Mouse (Mus musculus): ENCODE data around the gene Cabin1. TPM values are rescaled to one million over a fixed set of nuclear protein-coding genes. Genes with fewer than 3 reads are reported as not detected.

Cabin1 gene
- polyA plus RNA-seq, 2 experiments, result 11.2 to 13.7 TPM

DNA sequence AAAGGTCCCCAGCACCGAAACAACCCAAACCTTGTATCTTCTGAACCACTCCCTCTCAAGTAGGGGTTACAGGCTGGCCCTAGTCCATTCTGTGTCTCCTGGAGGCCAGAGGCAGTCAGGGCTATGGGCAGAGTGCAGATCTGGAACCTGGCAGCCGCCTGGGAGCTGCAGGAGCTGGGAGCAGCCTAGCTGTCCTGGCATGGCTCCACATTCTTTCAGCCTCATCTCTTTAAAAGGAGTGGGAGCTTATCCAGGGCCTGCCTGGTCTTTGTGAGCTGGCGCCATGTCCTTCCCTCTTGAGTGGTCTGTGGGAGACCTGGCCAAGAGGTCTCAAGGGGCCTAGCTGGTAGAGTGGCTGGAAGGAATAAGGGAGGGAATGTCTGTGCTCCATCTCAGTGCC is 116.8 kb downstream of the Cabin1 start:
- DNase-seq (ENCODE audit: low read depth in 3 of 3, low spot score in 3 of 3), result no peak
- H3K36me3 ChIP-seq (replicated peaks; ENCODE audit: control insufficient read depth, insufficient read depth, low read depth), result peaks cover 7% of the 10 kb centered on the region
- no peak for ATAC-seq (ENCODE audit: insufficient read depth)

DNA sequence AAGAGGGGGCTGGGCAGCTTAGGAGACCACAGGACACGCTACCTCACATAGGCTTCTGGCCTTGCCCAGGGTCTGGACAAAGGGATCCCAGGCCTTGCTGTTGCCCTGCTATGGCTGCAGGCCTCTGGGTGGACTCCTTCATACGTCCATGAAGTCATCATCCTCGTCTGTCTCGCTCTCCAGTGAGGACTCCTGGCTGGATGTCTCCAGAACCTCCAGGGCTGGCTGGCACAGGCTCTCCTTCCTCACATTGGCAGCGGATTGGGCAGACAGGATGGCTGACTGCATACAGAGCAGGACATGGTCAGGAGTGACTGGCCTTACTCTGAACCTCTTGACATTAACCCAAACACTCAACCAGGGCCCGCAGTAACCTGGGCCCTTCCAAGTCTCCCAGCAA is 117.7 kb downstream of the Cabin1 start:
- DNase-seq (ENCODE audit: low read depth in 3 of 3, low spot score in 3 of 3) (no peak), ATAC-seq (ENCODE audit: insufficient read depth) (no peak)
- no peak overlapping the region for H3K4me2 ChIP-seq (ENCODE audit: low read depth)
- 76% methylated on average over 6 of the region's 6 CpGs for WGBS (ENCODE audit: insufficient replicate concordance)
- TF ChIP-seq EP300 (IDR thresholded peaks at IDR 0.05; ENCODE audit: low read depth), result no peak
- TF ChIP-seq CTCF (IDR thresholded peaks at IDR 0.05; ENCODE audit: low read depth), result no peak
- H3K27me3 ChIP-seq (ENCODE audit: control insufficient read depth, insufficient read depth, low read length), result no peaks in the 10 kb centered on the region
- peaks cover 4% of the 10 kb centered on the region; the same call in 1 of the 2 replicates for H3K36me3 ChIP-seq (replicated peaks; ENCODE audit: control insufficient read depth, insufficient read depth, low read depth)
- H3K9ac ChIP-seq (replicated peaks), result no peak overlapping the region
- H3K4me3 ChIP-seq (ENCODE audit: insufficient read depth in 1 of 2, low read depth in 2 of 2, low read length in 2 of 2), result no peak overlapping the region
- no peaks in the 10 kb centered on the region for H3K9me3 ChIP-seq (ENCODE audit: control insufficient read depth, low read length)
- no peak overlapping the region for H3K27ac ChIP-seq
- H3K4me1 ChIP-seq (replicated peaks; ENCODE audit: control insufficient read depth in 2 of 2, insufficient read depth in 2 of 2, low read length in 1 of 2), result peaks cover 0 to 13% of the 10 kb centered on the region in 2 experiments; a peak in 3 of 4 replicates

More for the DNA sequence above, 116.8 kb downstream of the Cabin1 start:
- WGBS (ENCODE audit: insufficient replicate concordance), result 78% methylated on average over 3 of the region's 3 CpGs
- TF ChIP-seq EP300 (IDR thresholded peaks at IDR 0.05; ENCODE audit: low read depth) (no peak), CTCF (IDR thresholded peaks at IDR 0.05; ENCODE audit: low read depth) (no peak)
- Histone ChIP-seq H3K4me1 (replicated peaks; ENCODE audit: control insufficient read depth in 2 of 2, insufficient read depth in 2 of 2, low read length in 1 of 2) (peaks cover 0 to 13% of the 10 kb centered on the region in 2 experiments; a peak in 3 of 4 replicates), H3K4me3 (ENCODE audit: insufficient read depth in 1 of 2, low read depth in 2 of 2, low read length in 2 of 2) (no peak overlapping the region), H3K27me3 (ENCODE audit: control insufficient read depth, insufficient read depth, low read length) (no peaks in the 10 kb centered on the region), H3K9me3 (ENCODE audit: control insufficient read depth, low read length) (no peaks in the 10 kb centered on the region), H3K27ac (no peak overlapping the region), H3K4me2 (ENCODE audit: low read depth) (no peak overlapping the region), H3K9ac (replicated peaks) (no peak overlapping the region)

DNA sequence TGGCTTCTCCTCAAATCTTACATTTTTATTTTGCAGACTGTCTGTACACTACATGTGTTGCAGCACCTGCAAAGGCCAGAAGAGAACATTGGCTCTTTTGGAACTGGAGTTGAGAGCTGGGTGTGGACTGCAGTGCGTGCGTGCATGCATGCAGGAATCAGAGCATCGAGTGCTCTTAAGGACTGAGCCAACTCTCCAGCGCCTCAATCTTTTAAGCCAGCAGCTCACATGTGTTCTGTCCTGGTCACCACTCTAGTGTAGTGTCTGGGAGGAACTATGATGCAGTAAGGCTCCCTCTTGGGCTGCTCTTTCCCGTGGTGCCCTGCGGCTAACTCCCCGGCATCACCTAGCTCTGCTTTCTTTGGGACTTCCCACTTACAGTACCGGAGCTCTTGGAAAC is 118.5 kb downstream of the Cabin1 start:
- Histone ChIP-seq H3K9me3 (ENCODE audit: control insufficient read depth, low read length) (no peaks in the 10 kb centered on the region), H3K27me3 (ENCODE audit: control insufficient read depth, insufficient read depth, low read length) (no peaks in the 10 kb centered on the region), H3K36me3 (replicated peaks; ENCODE audit: control insufficient read depth, insufficient read depth, low read depth) (peaks cover 4% of the 10 kb centered on the region; the same call in 1 of the 2 replicates)

DNA sequence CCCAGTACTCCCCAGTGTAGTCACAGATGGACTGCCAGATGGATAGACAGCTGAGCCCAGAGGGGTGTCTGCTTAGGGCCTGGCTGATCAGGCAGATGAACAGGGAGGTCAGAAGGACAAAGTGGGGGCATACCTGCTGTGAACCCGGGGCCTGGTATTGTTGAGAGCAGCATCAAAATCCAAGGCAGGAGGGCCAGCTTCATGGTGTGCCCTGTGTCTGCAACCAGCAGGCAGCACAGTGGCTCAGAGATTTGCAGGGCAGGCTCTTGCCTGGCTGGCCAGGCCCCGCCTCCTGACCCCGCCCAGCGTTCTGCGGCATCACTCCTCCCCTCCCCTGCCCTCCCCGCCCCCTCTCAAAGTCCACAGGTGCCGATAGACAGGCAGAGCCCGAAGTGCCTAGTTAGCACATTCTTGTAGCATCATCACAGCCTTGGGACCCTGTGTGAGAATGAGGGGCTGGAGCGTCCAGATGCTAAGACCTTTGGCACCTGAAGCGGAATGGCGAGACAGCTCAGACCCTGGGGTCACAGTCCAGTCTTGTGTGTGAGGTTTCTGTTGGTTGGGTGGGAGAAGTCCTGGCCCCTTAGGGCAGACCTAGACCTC is 120.3 kb downstream of the Cabin1 start, which contains the start of gene Susd2:
Gene Susd2 (minus strand): TSS at position 268 of the 603 bp plus-strand sequence.
- H3K9ac ChIP-seq (replicated peaks), result no peak within 1 kb of the TSS
- H3K36me3 ChIP-seq (replicated peaks; ENCODE audit: control insufficient read depth, insufficient read depth, low read depth), result peaks cover 1% of the 10 kb centered on the region; the same call in 1 of the 2 replicates
- no peaks in the 10 kb centered on the region for H3K27me3 ChIP-seq (ENCODE audit: control insufficient read depth, insufficient read depth, low read length)
- H3K4me1 ChIP-seq (replicated peaks; ENCODE audit: control insufficient read depth in 2 of 2, insufficient read depth in 2 of 2, low read length in 1 of 2), result peaks cover 0 to 13% of the 10 kb centered on the region in 2 experiments; a peak in 3 of 4 replicates
- no peaks in the 10 kb centered on the region for H3K9me3 ChIP-seq (ENCODE audit: control insufficient read depth, low read length)
- TF ChIP-seq EP300 (IDR thresholded peaks at IDR 0.05; ENCODE audit: low read depth), result no peak
- peak; percentile 22; the same call in 1 of the 2 replicates for TF ChIP-seq CTCF (IDR thresholded peaks at IDR 0.05; ENCODE audit: low read depth)
- peak; percentile 44 to 58 (median 47) for DNase-seq (ENCODE audit: low read depth in 3 of 3, low spot score in 3 of 3)
- H3K27ac ChIP-seq, result no peak within 1 kb of the TSS
- H3K4me2 ChIP-seq (ENCODE audit: low read depth), result peak within 1 kb of the TSS; percentile 9; the same call in 1 of the 2 replicates
- no peak within 1 kb of the TSS for H3K4me3 ChIP-seq (ENCODE audit: insufficient read depth in 1 of 2, low read depth in 2 of 2, low read length in 2 of 2)
- 17% methylated on average over 11 of the region's 11 CpGs for WGBS (ENCODE audit: insufficient replicate concordance)
- ATAC-seq (ENCODE audit: insufficient read depth), result peak; percentile 72

More for the DNA sequence above, 118.5 kb downstream of the Cabin1 start:
- TF ChIP-seq CTCF (IDR thresholded peaks at IDR 0.05; ENCODE audit: low read depth), result no peak
- no peak for TF ChIP-seq EP300 (IDR thresholded peaks at IDR 0.05; ENCODE audit: low read depth)
- H3K4me3 ChIP-seq (ENCODE audit: insufficient read depth in 1 of 2, low read depth in 2 of 2, low read length in 2 of 2), result no peak overlapping the region
- no peak overlapping the region for H3K4me2 ChIP-seq (ENCODE audit: low read depth)
- 88% methylated on average over 8 of the region's 8 CpGs for WGBS (ENCODE audit: insufficient replicate concordance)
- H3K9ac ChIP-seq (replicated peaks), result no peak overlapping the region
- peaks cover 0 to 13% of the 10 kb centered on the region in 2 experiments; a peak in 3 of 4 replicates for H3K4me1 ChIP-seq (replicated peaks; ENCODE audit: control insufficient read depth in 2 of 2, insufficient read depth in 2 of 2, low read length in 1 of 2)
- H3K27ac ChIP-seq, result no peak overlapping the region
- no peak for ATAC-seq (ENCODE audit: insufficient read depth)
- no peak for DNase-seq (ENCODE audit: low read depth in 3 of 3, low spot score in 3 of 3)

DNA sequence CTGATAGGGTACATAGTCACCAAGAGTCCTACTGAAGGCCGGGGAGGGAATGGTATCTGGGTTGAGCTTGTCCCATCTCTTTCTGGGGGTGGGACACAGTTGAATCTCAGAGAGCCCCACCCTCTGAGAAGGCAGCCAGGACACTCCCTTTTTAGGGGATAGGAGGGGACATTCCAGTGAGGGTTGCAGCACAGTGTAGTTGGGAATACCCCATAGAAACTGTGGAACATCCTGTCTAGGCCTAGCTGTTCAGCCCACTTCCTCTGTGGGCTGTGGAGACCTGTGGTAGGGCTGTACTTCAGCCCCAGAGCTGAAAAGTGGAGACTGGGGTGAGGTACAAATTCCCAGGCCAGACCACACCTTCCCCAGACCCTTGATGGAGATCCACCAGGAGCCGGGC is 121.2 kb downstream of the Cabin1 start:
- Histone ChIP-seq H3K9me3 (ENCODE audit: control insufficient read depth, low read length) (no peaks in the 10 kb centered on the region), H3K4me1 (replicated peaks; ENCODE audit: control insufficient read depth in 2 of 2, insufficient read depth in 2 of 2, low read length in 1 of 2) (peaks cover 0 to 13% of the 10 kb centered on the region in 2 experiments; a peak in 3 of 4 replicates), H3K4me2 (ENCODE audit: low read depth) (no peak overlapping the region), H3K4me3 (ENCODE audit: insufficient read depth in 1 of 2, low read depth in 2 of 2, low read length in 2 of 2) (no peak overlapping the region), H3K36me3 (replicated peaks; ENCODE audit: control insufficient read depth, insufficient read depth, low read depth) (no peaks in the 10 kb centered on the region), H3K27ac (no peak overlapping the region), H3K9ac (replicated peaks) (no peak overlapping the region), H3K27me3 (ENCODE audit: control insufficient read depth, insufficient read depth, low read length) (no peaks in the 10 kb centered on the region)
- WGBS (ENCODE audit: insufficient replicate concordance), result 71% methylated on average over 2 of the region's 2 CpGs
- DNase-seq (ENCODE audit: low read depth in 3 of 3, low spot score in 3 of 3), result no peak
- ATAC-seq (ENCODE audit: insufficient read depth), result no peak
- no peak for TF ChIP-seq CTCF (IDR thresholded peaks at IDR 0.05; ENCODE audit: low read depth)
- TF ChIP-seq EP300 (IDR thresholded peaks at IDR 0.05; ENCODE audit: low read depth), result no peak
